Mouse (Mus musculus): ENCODE results near the gene Gal. TPM values are rescaled to one million over a fixed set of nuclear protein-coding genes. Genes with fewer than 3 reads are reported as not detected.

Gal gene
- total and polyA plus RNA-seq, 3 experiments = not detected

- Histone ChIP-seq H3K79me2 (replicated peaks; ENCODE audit: control insufficient read depth, extremely low read depth, insufficient read depth, poor library complexity, severe bottlenecking) (no peaks in the 10 kb centered on the region), H3K27me3 (replicated peaks) (no peaks in the 10 kb centered on the region), H3K9ac (ENCODE audit: insufficient read depth, low read depth) (no peak overlapping the region), H3K9me3 (replicated peaks; ENCODE audit: low read length) (no peaks in the 10 kb centered on the region), H3K27ac (ENCODE audit: insufficient read depth, low read depth) (no peak overlapping the region), H3K4me1 (ENCODE audit: control insufficient read depth in 1 of 2, insufficient read depth in 2 of 2) (no peaks in the 10 kb centered on the region), H3K4me3 (replicated peaks in 1 of 3; ENCODE audit: low read depth in 2 of 3, low read length in 2 of 3, poor library complexity in 1 of 3) (no peak overlapping the region), H3K36me3 (replicated peaks in 1 of 2; ENCODE audit: control insufficient read depth in 1 of 2, insufficient read depth in 1 of 2, low read length in 1 of 2) (peaks cover 6 to 7% of the 10 kb centered on the region in 2 experiments), H3K4me2 (ENCODE audit: insufficient read depth, low read depth, poor library complexity, severe bottlenecking) (no peak overlapping the region)
- DNase-seq (ENCODE audit: extremely low read depth) = no peak
- dilution Hi-C loops (cut with MboI; ENCODE audit: extremely low pct_ligation_motif_present, extremely low pct_unique_long_range_greater_than_20kb, low sequenced_read_pairs) (no loop called here), in situ Hi-C loops (cut with MboI; ENCODE audit: low pct_ligation_motif_present, low pct_unique_long_range_greater_than_20kb, low sequenced_read_pairs) (no loop called here)
- no peak for TF ChIP-seq USF1 (IDR thresholded peaks at IDR 0.05; ENCODE audit: low read depth, low read length)
- no peak for TF ChIP-seq ZMIZ1 (IDR thresholded peaks at IDR 0.05; ENCODE audit: low read depth, low read length)
- TF ChIP-seq MAZ (IDR thresholded peaks at IDR 0.05; ENCODE audit: low read depth, low read length) = no peak
- no peak for TF ChIP-seq HCFC1 (IDR thresholded peaks at IDR 0.05; ENCODE audit: low read depth, low read length)
- no peak for TF ChIP-seq ELF1 (IDR thresholded peaks at IDR 0.05; ENCODE audit: low read depth, low read length)
- TF ChIP-seq RCOR1 (conservative IDR thresholded peaks at IDR 0.05; ENCODE audit: low read depth, low read length) = no peak
- TF ChIP-seq NELFE (IDR thresholded peaks at IDR 0.05; ENCODE audit: low read depth, low read length) = no peak
- no peak for TF ChIP-seq MAFK (IDR thresholded peaks at IDR 0.05; ENCODE audit: insufficient replicate concordance, low read length)
- no peak for TF ChIP-seq NRF1 (IDR thresholded peaks at IDR 0.05; ENCODE audit: low read depth, low read length)
- no peak for TF ChIP-seq IRF4 (IDR thresholded peaks at IDR 0.05; ENCODE audit: low read depth, low read length)
- no peak for TF ChIP-seq E2F4 (IDR thresholded peaks at IDR 0.05; ENCODE audit: insufficient replicate concordance, low read depth, low read length)
- no peak for TF ChIP-seq ZC3H11A (IDR thresholded peaks at IDR 0.05; ENCODE audit: low read depth, low read length)
- no peak for TF ChIP-seq MXI1 (IDR thresholded peaks at IDR 0.05; ENCODE audit: low read depth, low read length)
- TF ChIP-seq MYC (IDR thresholded peaks at IDR 0.05; ENCODE audit: low read depth, low read length) = no peak
- no peak for TF ChIP-seq ETS1 (conservative IDR thresholded peaks at IDR 0.05; ENCODE audit: low read depth, low read length)
- TF ChIP-seq MAX (IDR thresholded peaks at IDR 0.05; ENCODE audit: low read length) = no peak
- no peak for TF ChIP-seq JUN (IDR thresholded peaks at IDR 0.05; ENCODE audit: insufficient read depth, low read depth, low read length)
- TF ChIP-seq USF2 (conservative IDR thresholded peaks at IDR 0.05; ENCODE audit: low read depth, low read length) = no peak
Observed at GRCm38 (mm10) chr19:3375945-3376495, 38.3 kb downstream of the Gal start.

DNA sequence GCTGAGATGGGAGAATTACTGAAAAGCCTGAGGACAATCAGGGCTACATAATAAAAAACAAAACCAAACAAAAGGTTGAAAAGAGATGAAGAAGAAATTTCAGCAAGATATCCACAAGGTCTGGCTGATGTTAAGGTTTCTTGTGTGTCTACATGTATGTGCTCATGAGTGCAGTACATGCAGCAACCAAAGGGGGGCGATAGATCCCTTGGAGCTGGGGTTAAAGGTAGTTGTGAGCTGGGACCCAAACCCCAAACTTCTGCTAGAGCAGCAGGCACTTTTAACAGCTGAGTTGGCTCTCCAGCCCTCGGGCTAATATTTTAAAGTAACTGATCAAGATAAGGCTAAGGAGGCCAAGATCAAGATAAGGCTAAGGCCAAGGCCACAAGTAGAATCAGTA is 40.3 kb downstream of the Gal start:
- dilution Hi-C loops (cut with MboI; ENCODE audit: extremely low pct_ligation_motif_present, extremely low pct_unique_long_range_greater_than_20kb, low sequenced_read_pairs) = no loop called here
- TF ChIP-seq ZNF384 (IDR thresholded peaks at IDR 0.05; ENCODE audit: low read depth, low read length) (no peak), CTCF (conservative IDR thresholded peaks at IDR 0.05 in 1 of 2, IDR thresholded peaks at IDR 0.05 in 1 of 2; ENCODE audit: low read depth in 2 of 2, low read length in 2 of 2) (peak in 1 of 2 experiments; percentile 40; a peak in 2 of 4 replicates), HCFC1 (IDR thresholded peaks at IDR 0.05; ENCODE audit: low read depth, low read length) (no peak), RAD21 (IDR thresholded peaks at IDR 0.05; ENCODE audit: low read depth, low read length) (peak; percentile 10), JUN (IDR thresholded peaks at IDR 0.05; ENCODE audit: insufficient read depth, low read depth, low read length) (no peak)
- in situ Hi-C loops (cut with MboI; ENCODE audit: low pct_ligation_motif_present, low pct_unique_long_range_greater_than_20kb, low sequenced_read_pairs) = loop anchor here (5.0 kb wide), 1 partner anchor 92 kb away; the partner anchor contains the start of genes Ighmbp2 and Mrpl21
- Histone ChIP-seq H3K4me2 (ENCODE audit: insufficient read depth, low read depth, poor library complexity, severe bottlenecking) (no peak overlapping the region), H3K4me1 (ENCODE audit: control insufficient read depth in 1 of 2, insufficient read depth in 2 of 2) (no peaks in the 10 kb centered on the region), H3K9me3 (replicated peaks; ENCODE audit: low read length) (no peaks in the 10 kb centered on the region), H3K27ac (ENCODE audit: insufficient read depth, low read depth) (no peak overlapping the region), H3K36me3 (replicated peaks in 1 of 2; ENCODE audit: control insufficient read depth in 1 of 2, insufficient read depth in 1 of 2, low read length in 1 of 2) (peaks cover 5 to 6% of the 10 kb centered on the region in 2 experiments), H3K4me3 (replicated peaks in 1 of 3; ENCODE audit: low read depth in 2 of 3, low read length in 2 of 3, poor library complexity in 1 of 3) (no peak overlapping the region), H3K9ac (ENCODE audit: insufficient read depth, low read depth) (no peak overlapping the region), H3K27me3 (replicated peaks) (no peaks in the 10 kb centered on the region), H3K79me2 (replicated peaks; ENCODE audit: control insufficient read depth, extremely low read depth, insufficient read depth, poor library complexity, severe bottlenecking) (no peaks in the 10 kb centered on the region)
- no peak for DNase-seq (ENCODE audit: extremely low read depth)

Measured in CH12.LX (cell line).